Mouse (Mus musculus) thymus, postnatal 25 days (tissue): ENCODE results near the gene Mogs.

ENCODE experiments used
- DNase-seq: peaks from one replicate; pipeline ENCODE4 v3.0.0; 2022

The Mogs gene

GRCm38 (mm10) chr6:83122961-83123360, 7.7 kb downstream of the Mogs start:
- DNase-seq = no peak

- DNase-seq = peak; percentile 82
Observed at GRCm38 (mm10) chr6:83124851-83125312, 9.6 kb downstream of the Mogs start.

GRCm38 (mm10) chr6:83125331-83125730, 10.0 kb downstream of the Mogs start, which contains the start of gene Ino80b:
Gene Ino80b, minus strand, starts transcription at chr6:83125431.
- no peak for DNase-seq

GRCm38 (mm10) chr6:83127419-83127818, 12.1 kb downstream of the Mogs start:
- DNase-seq = no peak

GRCm38 (mm10) chr6:83131469-83132034, 16.3 kb downstream of the Mogs start:
- no peak for DNase-seq

GRCm38 (mm10) chr6:83132176-83132919, 17.1 kb downstream of the Mogs start:
- no peak for DNase-seq

- DNase-seq = no peak
Observed at GRCm38 (mm10) chr6:83134226-83134625, 18.9 kb downstream of the Mogs start.

GRCm38 (mm10) chr6:83134951-83135513, 19.7 kb downstream of the Mogs start, which contains the start of gene Rtkn:
Gene Rtkn, plus strand, starts transcription at chr6:83135463.
- no peak for DNase-seq

GRCm38 (mm10) chr6:83135571-83136161, 20.4 kb downstream of the Mogs start:
- no peak for DNase-seq

- DNase-seq = no peak
Observed at GRCm38 (mm10) chr6:83136291-83136880, 21.1 kb downstream of the Mogs start.

GRCm38 (mm10) chr6:83136881-83137575, 21.7 kb downstream of the Mogs start:
- peak; percentile 61 for DNase-seq

- DNase-seq = no peak
Observed at GRCm38 (mm10) chr6:83137576-83137950, 22.3 kb downstream of the Mogs start.

- DNase-seq = no peak
Observed at GRCm38 (mm10) chr6:83138056-83138455, 22.8 kb downstream of the Mogs start.

GRCm38 (mm10) chr6:83140044-83140443, 24.7 kb downstream of the Mogs start:
- no peak for DNase-seq

GRCm38 (mm10) chr6:83141636-83142035, 26.3 kb downstream of the Mogs start:
- no peak for DNase-seq

- no peak for DNase-seq
Observed at GRCm38 (mm10) chr6:83142211-83142731, 27.0 kb downstream of the Mogs start.

GRCm38 (mm10) chr6:83142886-83143285, 27.6 kb downstream of the Mogs start:
- DNase-seq = no peak

- no peak for DNase-seq
Observed at GRCm38 (mm10) chr6:83145209-83145608, 29.9 kb downstream of the Mogs start.

- DNase-seq = no peak
Observed at GRCm38 (mm10) chr6:83145805-83146204, 30.5 kb downstream of the Mogs start.

- no peak for DNase-seq
Observed at GRCm38 (mm10) chr6:83147280-83147679, 32.0 kb downstream of the Mogs start.

GRCm38 (mm10) chr6:83151721-83152120, 36.4 kb downstream of the Mogs start:
- DNase-seq = no peak

GRCm38 (mm10) chr6:83153038-83153437, 37.7 kb downstream of the Mogs start:
- no peak for DNase-seq
